Mouse (Mus musculus): ENCODE results near the gene Krt8.
A peak's percentile ranks its signal among the peaks of the same experiment; 100 is the strongest.

The Krt8 gene

DNA sequence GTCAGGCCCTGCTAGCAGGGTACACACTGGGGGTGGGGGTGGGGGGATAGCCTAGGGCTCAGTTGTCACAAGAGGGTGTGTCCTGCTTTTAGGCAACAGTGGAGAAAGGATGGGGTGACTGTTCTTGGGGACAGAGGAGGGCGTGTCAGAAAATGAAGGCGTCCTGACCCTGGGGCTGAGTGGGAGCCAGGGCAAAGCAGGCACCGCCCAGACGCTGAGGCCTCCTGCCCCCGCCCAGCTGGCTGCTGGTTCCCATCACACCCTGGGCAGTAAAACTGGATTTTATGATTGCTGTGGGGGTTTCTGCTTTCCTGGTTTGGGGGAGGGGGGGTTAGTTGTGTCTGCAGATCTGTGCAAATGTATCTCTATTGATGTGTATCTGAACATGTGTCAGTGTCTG is 28.3 kb downstream of the Krt8 start:
- DNase-seq (ENCODE audit: low spot score in 2 of 2) = no peak

DNA sequence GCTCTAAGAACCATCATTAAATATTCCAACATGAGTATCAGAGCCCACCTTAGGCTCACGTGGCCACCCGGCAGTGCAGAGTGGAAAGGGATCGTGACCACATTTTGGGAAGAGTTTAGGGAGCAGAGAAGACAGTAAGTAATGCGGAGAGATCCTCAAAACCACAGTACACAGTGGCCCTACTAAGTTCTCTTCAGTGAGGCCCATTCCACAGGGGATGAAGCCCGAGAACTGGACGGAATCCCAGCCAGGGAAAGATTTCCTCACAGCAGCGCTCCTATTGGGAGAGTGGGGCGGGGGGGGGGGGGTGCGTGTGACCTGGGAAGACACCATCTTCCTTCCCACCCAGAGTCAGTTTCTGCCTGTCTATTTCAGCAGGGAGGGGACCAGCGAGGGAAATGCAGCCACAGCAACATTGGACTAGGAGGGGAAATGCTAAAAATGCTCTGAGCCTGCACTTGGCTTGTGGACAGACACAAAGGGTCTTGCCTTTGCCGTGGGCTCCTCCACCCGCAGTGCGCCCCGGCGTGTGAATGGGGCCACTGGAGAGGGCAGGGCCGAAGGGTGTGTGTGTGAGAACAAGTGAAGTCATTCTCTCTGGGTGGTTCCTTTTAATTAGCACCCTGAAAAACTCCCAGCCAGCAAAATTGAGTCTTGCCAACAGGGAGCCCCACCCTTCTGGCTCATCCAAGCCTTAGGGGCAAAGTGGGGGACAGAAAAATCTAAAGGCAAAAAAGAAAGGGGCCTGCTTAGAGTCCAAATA is 30.0 kb downstream of the Krt8 start:
- no peak for DNase-seq (ENCODE audit: low spot score in 2 of 2)

DNA sequence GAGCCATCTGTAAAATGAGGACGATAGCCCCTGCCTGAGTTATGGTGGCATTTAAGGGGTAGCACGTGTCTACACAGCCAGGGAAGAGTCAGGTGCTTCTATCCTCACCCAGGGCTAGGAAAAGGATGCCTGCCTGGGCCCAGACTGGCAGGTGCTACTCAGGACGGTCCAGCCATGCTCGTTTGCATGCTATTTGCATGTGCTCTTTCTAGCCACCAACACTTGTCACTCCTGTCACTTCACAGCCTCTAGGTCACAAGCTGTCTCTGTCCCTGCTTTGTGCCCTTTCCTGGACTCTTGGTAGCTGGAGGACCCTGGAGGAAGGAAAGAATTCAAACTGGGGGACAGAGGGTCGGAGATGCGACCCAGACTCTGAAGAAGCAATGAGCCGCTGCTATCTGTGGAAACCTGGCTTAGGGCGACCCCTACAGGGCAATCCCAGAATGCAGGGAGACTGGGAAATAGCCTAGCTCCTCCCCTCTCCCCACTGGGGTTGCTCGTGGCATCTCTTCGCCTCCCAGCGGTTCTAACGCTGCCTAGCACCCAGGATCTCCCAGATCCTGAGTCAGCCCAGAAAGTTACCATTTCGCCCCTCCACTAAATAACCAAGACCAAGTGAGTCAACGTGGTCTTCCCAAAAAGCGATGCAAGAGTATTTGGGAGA is 30.7 kb downstream of the Krt8 start:
- DNase-seq (ENCODE audit: low spot score in 2 of 2) = peak; percentile 73 to 99

DNA sequence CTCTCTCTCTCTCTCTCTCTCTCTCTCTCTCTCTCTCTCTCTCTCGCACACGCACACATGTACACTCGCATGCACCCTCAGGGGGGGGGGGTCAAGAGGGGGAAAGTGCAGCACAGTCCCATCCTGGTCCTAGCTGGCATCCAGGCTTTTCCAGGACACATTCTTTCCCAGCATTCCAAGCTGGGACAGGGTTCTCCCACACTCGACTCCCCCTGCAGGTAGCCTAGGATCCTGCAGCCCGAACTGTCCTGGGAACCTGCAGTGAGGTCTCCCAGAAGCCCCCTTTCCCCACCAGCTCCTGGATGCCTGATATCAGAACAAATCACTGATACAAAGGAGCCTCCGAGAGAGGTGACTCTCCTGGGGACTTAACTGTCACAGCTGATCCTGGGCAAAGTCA is 33.7 kb downstream of the Krt8 start:
- no peak for DNase-seq (ENCODE audit: low spot score in 2 of 2)

DNA sequence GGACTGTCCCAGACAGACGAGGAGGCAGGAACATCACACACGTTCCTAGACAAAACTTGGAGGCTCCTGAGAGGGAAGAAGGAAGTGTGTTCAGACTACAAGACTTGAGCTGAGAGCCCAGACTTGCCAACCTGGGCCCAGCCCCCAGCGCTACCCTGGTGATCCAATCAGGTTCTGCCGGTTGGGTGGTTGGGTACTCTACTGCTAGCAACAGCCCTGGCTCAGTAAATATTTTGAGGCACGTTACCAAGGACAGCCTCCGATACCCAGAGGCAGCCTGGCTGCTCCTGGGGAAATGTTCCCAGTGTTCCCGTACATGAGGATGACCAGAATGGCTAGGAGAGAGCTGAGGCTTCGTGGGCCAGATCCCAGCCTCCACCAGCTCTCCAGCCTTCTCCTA is 37.5 kb downstream of the Krt8 start:
- no peak for DNase-seq (ENCODE audit: low spot score in 2 of 2)

DNA sequence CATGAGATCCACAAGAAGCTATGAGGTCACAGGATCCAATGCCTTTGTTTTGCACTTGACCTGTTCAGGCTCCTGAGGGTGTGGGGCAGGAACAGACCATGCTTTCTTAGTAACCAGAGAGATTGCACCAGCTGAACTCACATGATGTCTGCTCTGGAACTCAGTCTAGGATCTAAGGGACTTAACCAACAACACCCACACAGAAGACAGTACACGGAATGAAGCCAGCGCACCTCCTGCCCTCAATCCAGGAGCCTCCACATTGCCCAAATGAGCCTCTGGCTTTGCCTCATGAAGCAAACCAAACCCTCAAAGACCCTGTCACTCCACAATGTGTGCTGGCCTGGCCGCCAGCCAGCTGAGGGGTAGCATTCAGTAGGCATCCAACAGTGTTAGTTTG is 45.4 kb downstream of the Krt8 start:
- DNase-seq (ENCODE audit: low spot score in 2 of 2) = no peak

DNA sequence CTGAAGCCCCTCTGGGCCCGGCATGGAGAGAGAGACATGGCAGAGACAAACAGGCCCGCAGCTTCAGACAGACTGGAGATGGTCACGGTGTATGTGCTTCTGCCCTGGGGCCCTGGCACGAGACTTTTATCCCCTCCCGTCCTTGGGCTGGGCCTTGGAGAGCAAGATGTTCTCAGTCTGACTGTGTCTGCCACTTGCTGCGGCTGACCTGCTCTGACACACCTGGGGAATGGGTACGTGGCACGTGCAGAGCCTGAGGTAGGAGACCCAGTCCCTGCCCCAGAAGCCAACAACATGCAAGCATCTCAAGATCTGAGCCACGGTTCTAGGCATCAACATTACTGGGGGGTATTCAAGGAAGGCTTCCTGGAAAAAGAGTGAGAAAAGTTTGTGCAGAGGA is 50.1 kb downstream of the Krt8 start, which contains the start of gene Krt78:
Gene Krt78 (minus strand): TSS at position 101 of the 400 bp plus-strand sequence.
- DNase-seq (ENCODE audit: low spot score in 2 of 2) = no peak

DNA sequence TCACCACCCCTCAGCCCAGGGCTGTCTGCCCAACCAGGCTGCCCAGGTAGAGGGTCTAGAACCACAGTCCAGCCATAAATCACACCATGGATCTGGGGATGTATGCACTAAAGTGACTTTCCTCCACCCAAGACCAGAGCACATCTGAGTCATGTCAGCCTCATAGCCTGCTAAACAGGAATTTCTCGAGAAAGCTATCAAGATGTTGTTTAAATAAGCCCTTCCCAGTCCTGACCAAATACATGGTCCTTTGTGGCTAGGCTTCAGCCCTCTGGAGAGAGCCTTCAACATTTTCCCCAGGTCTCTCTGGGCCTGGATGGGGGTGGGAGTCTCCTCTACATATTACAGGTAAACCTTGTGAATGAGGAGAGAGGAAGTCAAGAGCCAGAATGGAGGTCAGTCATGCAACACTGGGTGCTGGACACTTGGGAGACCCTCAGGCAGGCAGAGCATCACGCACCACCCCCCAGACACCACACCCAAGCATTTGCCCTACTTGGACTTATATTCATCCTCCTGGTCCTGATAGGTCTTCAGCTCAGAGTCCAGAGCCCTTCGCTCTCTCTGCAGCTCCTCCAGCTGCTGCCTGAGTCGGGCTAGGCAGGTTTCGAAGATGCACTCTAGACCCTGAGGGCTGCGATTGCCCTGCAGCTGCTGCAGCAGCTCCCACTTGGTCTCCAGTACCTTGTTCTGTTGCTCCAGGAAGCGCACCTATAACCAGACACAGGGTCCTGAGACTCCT is 51.4 kb downstream of the Krt8 start:
- DNase-seq (ENCODE audit: low spot score in 2 of 2) = no peak
